Mouse (Mus musculus) small intestine, adult 2 months (tissue): ENCODE data around the gene Bnc1.

Source experiments
- CTCF ChIP-seq: fragments of 200-500 bp; IDR thresholded peaks from 2 replicates; pipeline ENCODE4 v1.5.1; 2012; ENCODE audit warnings: low read depth, mild to moderate bottlenecking, control low read depth, inconsistent platforms, low read length, moderate library complexity, mixed read lengths; ENCODE audit not compliant: insufficient replicate concordance, insufficient read length; ENCODE audit errors: extremely low read depth
- POLR2A ChIP-seq: fragments of 200-500 bp; IDR thresholded peaks from 2 replicates; pipeline ENCODE4 v1.6.1; 2012; ENCODE audit warnings: low read depth, mild to moderate bottlenecking, control low read depth, inconsistent platforms, low read length, moderate library complexity

DNA sequence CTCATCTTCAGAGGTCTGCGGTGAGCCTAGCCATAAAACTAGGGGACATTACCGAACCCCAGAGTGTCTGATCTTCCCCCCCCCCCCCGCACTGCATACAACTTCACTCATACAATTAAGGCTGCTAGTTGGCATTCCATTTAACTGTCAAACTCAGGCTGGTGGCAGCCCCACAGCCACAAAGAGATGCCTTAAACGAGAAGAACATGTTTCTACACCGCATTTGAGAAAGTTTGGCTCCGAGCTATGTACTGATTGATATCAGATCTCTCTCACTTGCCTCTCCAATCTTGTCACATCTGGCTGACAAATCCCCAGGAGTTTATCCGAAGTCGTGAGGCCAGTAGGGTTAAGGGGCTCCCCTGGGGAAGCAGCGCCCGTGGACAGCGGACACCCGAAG lies 976 bp downstream of the Bnc1 start:
- TF ChIP-seq CTCF (no peak), POLR2A (no peak)
